Mouse (Mus musculus): ENCODE measurements around the gene Dennd6a.

GRCm38 (mm10) chr14:26539241-26539640 is 34.4 kb upstream of the Dennd6a start:
- TF ChIP-seq CTCF (IDR thresholded peaks at IDR 0.05; ENCODE audit: low read depth, low read length) (no peak), TAL1 (conservative IDR thresholded peaks at IDR 0.05; ENCODE audit: low read depth, low read length) (no peak), GATA1 (IDR thresholded peaks at IDR 0.05; ENCODE audit: borderline replicate concordance, low read length) (no peak), POLR2AphosphoS5 (IDR thresholded peaks at IDR 0.05; ENCODE audit: insufficient replicate concordance, low read depth, low read length) (no peak)
